ENCODE assay signal across 15 mouse cellular contexts in genomic region chr11:68205572-68206229, GRCm38 (mm10).
DNase-seq lines count a peak whose midpoint lies in the region; ATAC-seq and TF ChIP-seq lines count a peak whose summit lies in the region.
"Had no signal": no experiment of that assay in that cellular context is flagged by ENCODE, and none has a peak within 500 bp of the region (broad histone marks: within the 10 kb centered on the region; RNA-seq: fewer than 3 reads in every experiment).

No protein-coding gene starts in this region.

- no peaks in the 10 kb centered on the region for H3K4me1 ChIP-seq in forebrain, postnatal 0 days (ENCODE audit: insufficient read depth)
- H3K4me1 ChIP-seq in forebrain, embryonic 12.5 days: peaks cover 8% of the 10 kb centered on the region
- H3K4me1 ChIP-seq in neural tube, embryonic 13.5 days (replicated peaks): peaks cover 37% of the 10 kb centered on the region
- H3K4me1 ChIP-seq in hindbrain, postnatal 0 days (ENCODE audit: insufficient read depth, low read length): peaks cover 3% of the 10 kb centered on the region; the same call in 1 of the 2 replicates
- peaks cover 26% of the 10 kb centered on the region for H3K4me1 ChIP-seq in neural tube, embryonic 15.5 days
- H3K4me1 ChIP-seq in kidney, embryonic 15.5 days: peaks cover 40% of the 10 kb centered on the region
- H3K4me1 ChIP-seq: liver, embryonic 15.5 days had no signal

- H3K4me3 ChIP-seq in forebrain, postnatal 0 days (ENCODE audit: low read depth, low read length): no peak overlapping the region
- H3K4me3 ChIP-seq in forebrain, embryonic 12.5 days (replicated peaks): no peak overlapping the region
- no peak overlapping the region for H3K4me3 ChIP-seq in neural tube, embryonic 13.5 days
- no peak overlapping the region for H3K4me3 ChIP-seq in hindbrain, postnatal 0 days (ENCODE audit: low read length)
- no peak overlapping the region for H3K4me3 ChIP-seq in neural tube, embryonic 15.5 days (replicated peaks)
- no peak overlapping the region for H3K4me3 ChIP-seq in kidney, embryonic 15.5 days (replicated peaks)
- H3K4me3 ChIP-seq: forebrain, embryonic 15.5 days; limb, embryonic 12.5 days; liver, embryonic 15.5 days had no signal

- no peaks in the 10 kb centered on the region for H3K36me3 ChIP-seq in forebrain, postnatal 0 days (ENCODE audit: insufficient read depth)
- no peaks in the 10 kb centered on the region for H3K36me3 ChIP-seq in forebrain, embryonic 12.5 days (replicated peaks)
- H3K36me3 ChIP-seq in neural tube, embryonic 13.5 days: no peaks in the 10 kb centered on the region
- H3K36me3 ChIP-seq in hindbrain, postnatal 0 days (ENCODE audit: insufficient read depth, low read length): no peaks in the 10 kb centered on the region
- H3K36me3 ChIP-seq in neural tube, embryonic 15.5 days: no peaks in the 10 kb centered on the region
- no peaks in the 10 kb centered on the region for H3K36me3 ChIP-seq in kidney, embryonic 15.5 days
- H3K36me3 ChIP-seq: forebrain, embryonic 15.5 days; limb, embryonic 12.5 days; liver, embryonic 15.5 days had no signal

- no peak overlapping the region for H3K9ac ChIP-seq in forebrain, postnatal 0 days
- no peak overlapping the region for H3K9ac ChIP-seq in forebrain, embryonic 12.5 days
- no peak overlapping the region for H3K9ac ChIP-seq in neural tube, embryonic 13.5 days
- no peak overlapping the region for H3K9ac ChIP-seq in hindbrain, postnatal 0 days (replicated peaks; ENCODE audit: low read length)
- H3K9ac ChIP-seq in neural tube, embryonic 15.5 days (replicated peaks): no peak overlapping the region
- no peak overlapping the region for H3K9ac ChIP-seq in kidney, embryonic 15.5 days
- H3K9ac ChIP-seq: forebrain, embryonic 15.5 days; limb, embryonic 12.5 days; liver, embryonic 15.5 days had no signal

- no peaks in the 10 kb centered on the region for H3K27me3 ChIP-seq in forebrain, postnatal 0 days (ENCODE audit: insufficient read depth, low read length)
- H3K27me3 ChIP-seq in forebrain, embryonic 12.5 days: peaks cover 3% of the 10 kb centered on the region; the same call in 1 of the 2 replicates
- peaks cover 9% of the 10 kb centered on the region for H3K27me3 ChIP-seq in neural tube, embryonic 13.5 days
- no peaks in the 10 kb centered on the region for H3K27me3 ChIP-seq in hindbrain, postnatal 0 days (ENCODE audit: insufficient read depth, low read length)
- no peaks in the 10 kb centered on the region for H3K27me3 ChIP-seq in neural tube, embryonic 15.5 days (replicated peaks)
- no peaks in the 10 kb centered on the region for H3K27me3 ChIP-seq in kidney, embryonic 15.5 days
- H3K27me3 ChIP-seq: forebrain, embryonic 15.5 days; limb, embryonic 12.5 days; liver, embryonic 15.5 days had no signal

- H3K27ac ChIP-seq in forebrain, postnatal 0 days (ENCODE audit: low read depth, low read length): no peak overlapping the region
- H3K27ac ChIP-seq in forebrain, embryonic 12.5 days: no peak overlapping the region
- 0 out of 2 replicates have a peak overlapping the region, but pooled peaks have one; percentile 23 for H3K27ac ChIP-seq in neural tube, embryonic 13.5 days (replicated peaks)
- H3K27ac ChIP-seq in hindbrain, postnatal 0 days: peak overlapping the region; percentile 74
- H3K27ac ChIP-seq in neural tube, embryonic 15.5 days (replicated peaks): peak overlapping the region; percentile 41
- no peak overlapping the region for H3K27ac ChIP-seq in kidney, embryonic 15.5 days
- H3K27ac ChIP-seq: forebrain, embryonic 15.5 days; limb, embryonic 12.5 days; liver, embryonic 15.5 days had no signal

- 81% methylated on average over 10 of the region's 10 CpGs for WGBS in forebrain, postnatal 0 days
- WGBS in forebrain, embryonic 12.5 days: 84% methylated on average over 10 of the region's 10 CpGs
- WGBS in neural tube, embryonic 13.5 days: 82% methylated on average over 10 of the region's 10 CpGs
- WGBS in hindbrain, postnatal 0 days: 59% methylated on average over 10 of the region's 10 CpGs
- WGBS in neural tube, embryonic 15.5 days: 77% methylated on average over 10 of the region's 10 CpGs
- WGBS in kidney, embryonic 15.5 days: 76% methylated on average over 10 of the region's 10 CpGs

- peak; percentile 30 for DNase-seq in forebrain, postnatal 0 days
- no peak for DNase-seq in neural tube, embryonic 10.5 days (ENCODE audit: extremely low spot score, low spot score)
- DNase-seq in hindbrain, postnatal 0 days (ENCODE audit: low spot score): peak; percentile 78
- no peak for DNase-seq in embryo, embryonic 11 days
- DNase-seq: adrenal gland, adult 2 months; cerebellum, postnatal 14 days; thymus, postnatal 4 days had no signal

- no peaks in the 10 kb centered on the region for H3K9me3 ChIP-seq in forebrain, postnatal 0 days (ENCODE audit: low read length)
- H3K9me3 ChIP-seq in forebrain, embryonic 12.5 days: no peaks in the 10 kb centered on the region
- no peaks in the 10 kb centered on the region for H3K9me3 ChIP-seq in neural tube, embryonic 13.5 days
- no peaks in the 10 kb centered on the region for H3K9me3 ChIP-seq in hindbrain, postnatal 0 days (ENCODE audit: low read length)
- H3K9me3 ChIP-seq in neural tube, embryonic 15.5 days (replicated peaks): no peaks in the 10 kb centered on the region
- H3K9me3 ChIP-seq in kidney, embryonic 15.5 days (replicated peaks): no peaks in the 10 kb centered on the region
- H3K9me3 ChIP-seq: forebrain, embryonic 15.5 days; limb, embryonic 12.5 days; liver, embryonic 15.5 days had no signal

- peak; percentile 71 for ATAC-seq in forebrain, postnatal 0 days
- ATAC-seq in forebrain, embryonic 12.5 days (ENCODE audit: low FRiP score): no peak
- 0 out of 2 replicates have a peak, but pooled peaks have one; percentile 59 for ATAC-seq in neural tube, embryonic 13.5 days (ENCODE audit: low read depth)
- peak; percentile 91 for ATAC-seq in hindbrain, postnatal 0 days
- peak; percentile 62 for ATAC-seq in neural tube, embryonic 15.5 days (ENCODE audit: low FRiP score)
- no peak for ATAC-seq in kidney, embryonic 15.5 days (replicated peaks; ENCODE audit: low FRiP score)
- ATAC-seq: forebrain, embryonic 15.5 days; intestine, postnatal 0 days had no signal

- no peak for TF ChIP-seq CTCF in forebrain, postnatal 0 days (IDR thresholded peaks at IDR 0.05; ENCODE audit: low read depth)
- TF ChIP-seq CTCF in hindbrain, postnatal 0 days (IDR thresholded peaks at IDR 0.05; ENCODE audit: low read depth): 0 out of 2 replicates have a peak, but pooled peaks have one; percentile 3

- H3K4me2 ChIP-seq in forebrain, postnatal 0 days (ENCODE audit: low read depth): no peak overlapping the region
- no peak overlapping the region for H3K4me2 ChIP-seq in forebrain, embryonic 12.5 days
- no peak overlapping the region for H3K4me2 ChIP-seq in neural tube, embryonic 13.5 days
- no peak overlapping the region for H3K4me2 ChIP-seq in hindbrain, postnatal 0 days (ENCODE audit: low read depth, low read length)
- no peak overlapping the region for H3K4me2 ChIP-seq in neural tube, embryonic 15.5 days
- no peak overlapping the region for H3K4me2 ChIP-seq in kidney, embryonic 15.5 days
- H3K4me2 ChIP-seq: forebrain, embryonic 15.5 days; limb, embryonic 12.5 days; liver, embryonic 15.5 days had no signal

Comparison
In these comparisons a context has a peak if more than half of its experiments do, and no peak if none do; other contexts are left out.
1. ATAC-seq: peak in forebrain, postnatal 0 days (single experiment), neural tube, embryonic 13.5 days (single experiment), hindbrain, postnatal 0 days (single experiment) and neural tube, embryonic 15.5 days (single experiment); none in forebrain, embryonic 12.5 days (single experiment) and kidney, embryonic 15.5 days (single experiment).
2. DNase-seq: peak in forebrain, postnatal 0 days (single experiment) and hindbrain, postnatal 0 days (single experiment); none in neural tube, embryonic 10.5 days (single experiment) and embryo, embryonic 11 days (single experiment).
3. H3K27ac ChIP-seq: peak in neural tube, embryonic 13.5 days (single experiment), hindbrain, postnatal 0 days (single experiment) and neural tube, embryonic 15.5 days (single experiment); none in forebrain, postnatal 0 days (single experiment), forebrain, embryonic 12.5 days (single experiment) and kidney, embryonic 15.5 days (single experiment).